Mouse (Mus musculus): ENCODE data around the gene Tdgf1.

Gene Tdgf1

GRCm38 (mm10) chr9:110945926-110946325, at the start of gene Tdgf1:
Gene Tdgf1 (minus strand): TSS chr9:110946158.
- DNase-seq (ENCODE audit: extremely low spot score, low spot score) = no peak

GRCm38 (mm10) chr9:110994716-110995172, 48.8 kb upstream of the Tdgf1 start:
- DNase-seq (ENCODE audit: extremely low spot score, low spot score) = peak; percentile 80

GRCm38 (mm10) chr9:110993281-110993709, 47.3 kb upstream of the Tdgf1 start:
- DNase-seq (ENCODE audit: extremely low spot score, low spot score) = no peak

- DNase-seq (ENCODE audit: extremely low spot score, low spot score) = no peak
Measured at GRCm38 (mm10) chr9:110990204-110990603, 44.2 kb upstream of the Tdgf1 start, which contains the start of gene Rtp3. Gene Rtp3 (minus strand): TSS chr9:110990583.

GRCm38 (mm10) chr9:110989543-110989942, 43.6 kb upstream of the Tdgf1 start:
- no peak for DNase-seq (ENCODE audit: extremely low spot score, low spot score)

DNA sequence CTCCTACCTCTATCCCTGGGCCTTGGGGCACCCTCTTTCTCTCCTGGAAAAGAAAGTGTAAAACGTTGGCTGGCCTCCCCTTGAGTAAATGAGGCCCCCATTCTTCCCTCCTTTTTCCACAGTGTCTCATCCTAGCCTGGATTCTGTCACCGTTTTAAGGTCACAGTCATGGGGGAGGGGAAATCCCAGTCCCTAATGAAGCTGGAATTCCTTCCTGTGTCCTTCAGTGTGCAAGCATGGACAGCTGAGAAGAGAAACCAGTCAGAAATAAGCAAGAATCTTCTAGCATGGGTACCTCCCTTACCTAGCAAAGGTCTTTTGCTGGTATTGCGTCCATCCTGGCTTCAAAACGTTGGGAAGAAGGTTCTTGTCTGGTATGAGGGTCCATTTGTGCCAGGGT, 43.2 kb upstream of the Tdgf1 start:
- DNase-seq (ENCODE audit: extremely low spot score, low spot score) = no peak

DNA sequence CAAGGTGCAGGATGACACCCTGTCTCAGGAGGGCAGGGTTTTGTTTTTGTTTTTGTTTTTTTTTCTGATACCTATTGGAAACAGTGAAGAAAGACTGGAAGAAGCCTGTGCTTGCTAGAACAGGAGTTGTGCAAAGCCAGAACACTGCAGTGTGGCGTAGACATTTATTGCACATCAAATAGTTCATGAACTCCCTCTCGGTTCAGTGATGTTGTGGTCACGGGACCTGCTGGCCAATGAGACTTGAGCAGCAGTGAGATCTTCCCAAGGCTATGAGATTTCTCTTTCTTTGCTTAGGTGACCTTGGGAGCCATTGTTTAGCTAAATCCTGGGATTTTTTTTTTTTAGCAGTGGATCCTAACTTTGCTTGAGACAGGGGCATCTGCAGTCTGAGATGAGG, 42.1 kb upstream of the Tdgf1 start:
- DNase-seq (ENCODE audit: extremely low spot score, low spot score) = no peak

- no peak for DNase-seq (ENCODE audit: extremely low spot score, low spot score)
Measured at GRCm38 (mm10) chr9:110987331-110987730, 41.4 kb upstream of the Tdgf1 start.

DNA sequence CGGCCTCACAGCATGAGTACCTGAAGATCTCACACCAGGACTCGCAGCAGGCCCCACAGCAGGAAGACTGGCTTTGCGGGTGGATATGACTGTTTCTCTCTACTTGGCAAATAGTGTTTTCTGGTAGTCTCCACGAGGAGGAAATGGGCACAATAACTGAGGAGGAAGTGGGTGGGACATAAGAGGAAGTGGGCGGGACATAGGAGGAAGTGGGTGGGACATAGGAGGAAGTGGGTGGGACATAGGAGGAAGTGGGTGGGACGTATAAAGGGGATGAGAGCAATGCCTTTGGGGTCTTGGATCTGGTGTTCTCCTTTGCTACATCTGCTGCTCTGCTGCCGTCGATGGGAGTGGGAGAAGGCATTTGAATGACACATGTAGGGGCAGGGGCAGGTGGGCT, 40.0 kb upstream of the Tdgf1 start:
- DNase-seq (ENCODE audit: extremely low spot score, low spot score) = no peak

DNA sequence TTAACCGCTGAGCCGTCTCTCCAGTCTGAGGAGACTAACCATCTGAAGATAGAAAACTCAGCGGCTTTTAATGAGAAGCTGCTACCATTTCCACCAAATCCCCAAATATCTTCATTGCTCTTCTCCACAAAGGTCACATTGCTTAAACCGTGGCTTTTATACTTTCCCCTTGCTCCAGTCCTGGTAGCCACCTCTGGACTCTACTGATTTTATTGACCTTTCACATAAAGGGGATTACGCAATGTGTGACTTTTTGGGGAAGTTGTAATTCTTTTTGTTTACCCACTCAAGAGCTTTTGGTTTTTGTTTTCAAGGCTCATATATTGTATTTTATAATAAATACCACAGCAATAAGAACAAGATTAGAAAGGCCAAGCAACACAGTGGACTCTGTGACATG, 39.6 kb upstream of the Tdgf1 start:
- DNase-seq (ENCODE audit: extremely low spot score, low spot score) = no peak

- DNase-seq (ENCODE audit: extremely low spot score, low spot score) = no peak
Measured at GRCm38 (mm10) chr9:110984096-110984495, 38.1 kb upstream of the Tdgf1 start.

DNA sequence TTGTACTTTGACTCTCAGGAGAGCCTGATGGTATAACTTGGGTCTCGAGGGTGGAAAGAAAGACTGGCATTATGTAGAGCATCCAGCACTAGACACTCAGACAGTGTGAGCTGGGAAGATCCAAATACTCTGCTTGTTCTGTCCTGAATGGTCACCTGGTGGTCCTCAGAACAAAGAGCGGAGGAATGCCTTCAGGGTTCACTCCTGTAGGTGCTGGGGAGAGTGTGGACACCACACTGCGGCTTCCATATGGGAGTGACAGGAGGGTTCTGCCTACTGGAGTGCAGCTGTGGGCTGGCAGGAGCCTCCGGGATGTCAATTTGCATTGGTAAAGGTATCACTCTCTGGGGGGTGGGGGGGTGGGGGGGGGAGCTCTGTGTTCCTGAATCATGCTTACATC, 36.4 kb upstream of the Tdgf1 start:
- DNase-seq (ENCODE audit: extremely low spot score, low spot score) = no peak

DNA sequence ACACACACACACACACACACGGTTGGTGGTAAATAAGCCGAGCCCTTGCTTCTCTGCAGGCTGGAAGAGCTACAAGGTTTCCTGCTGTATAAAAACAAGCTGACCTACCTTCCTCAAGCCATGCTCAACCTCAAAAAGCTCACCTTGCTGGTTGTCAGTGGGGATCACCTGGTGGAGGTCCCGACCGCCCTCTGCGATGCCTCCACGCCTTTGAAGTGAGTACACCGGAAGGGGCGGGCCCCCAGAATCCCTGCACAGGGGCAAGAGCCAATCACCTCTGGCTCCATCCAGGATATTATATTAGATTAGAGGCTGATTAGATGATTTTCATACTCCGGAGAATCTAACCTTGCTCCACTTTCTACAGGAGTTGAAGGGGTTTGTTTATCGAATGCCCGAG, 33.5 kb upstream of the Tdgf1 start:
- no peak for DNase-seq (ENCODE audit: extremely low spot score, low spot score)

DNA sequence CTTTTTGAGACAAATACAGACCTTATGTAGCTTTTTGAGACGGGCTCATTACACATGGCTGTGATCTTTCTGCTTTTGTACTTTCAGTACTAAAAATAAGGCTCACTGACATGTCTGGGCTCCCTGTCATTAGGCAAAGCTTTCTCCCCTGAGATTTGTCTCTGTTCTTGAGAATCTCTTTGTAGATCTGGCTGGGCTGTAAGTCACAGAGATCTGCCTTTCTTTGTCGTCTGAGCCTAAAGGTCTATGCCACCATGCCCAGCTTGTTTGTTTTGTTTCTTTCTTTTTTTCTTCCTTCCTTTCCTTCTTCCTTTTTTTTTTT, 19.9 kb upstream of the Tdgf1 start:
- DNase-seq (ENCODE audit: extremely low spot score, low spot score) = no peak

DNA sequence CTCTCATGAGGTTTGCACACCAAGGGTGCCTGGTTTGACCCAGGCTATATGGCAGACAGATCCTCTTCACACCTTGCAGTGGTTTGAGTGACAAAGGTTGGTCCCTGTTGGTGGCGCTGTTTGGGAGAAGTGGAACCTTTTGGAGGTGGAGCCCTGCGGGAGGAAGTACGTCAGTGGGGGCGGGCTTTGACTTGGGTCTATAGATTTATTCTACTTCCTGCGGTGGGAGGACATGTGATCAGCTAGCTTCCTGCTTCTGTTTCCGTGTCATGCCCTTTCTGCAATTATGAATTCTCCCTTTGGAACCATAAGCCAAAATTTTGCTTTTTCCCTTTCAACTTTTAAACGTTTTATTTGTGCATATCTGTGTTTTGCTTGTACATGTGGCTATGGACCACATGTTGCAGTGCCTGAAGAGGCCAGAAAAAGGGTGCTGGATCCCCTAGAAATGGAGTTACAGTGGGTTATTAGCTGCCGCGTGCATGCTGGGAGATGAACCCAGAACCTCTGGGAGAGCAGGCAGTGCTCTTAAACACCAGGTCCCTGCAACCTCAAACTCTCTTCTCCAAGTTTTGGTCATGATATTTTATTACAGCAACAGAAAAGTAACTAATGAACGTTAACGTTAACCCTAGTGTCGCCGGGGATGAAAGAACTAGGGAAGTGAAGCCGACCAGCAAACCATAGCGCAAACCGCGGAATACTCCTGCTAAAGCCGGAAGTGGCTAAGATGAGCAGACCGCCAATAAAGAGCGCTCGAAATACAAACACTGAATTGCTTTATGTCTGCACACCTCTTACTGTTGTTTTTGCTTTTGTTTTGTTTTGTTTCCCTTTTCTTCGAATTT, 19.3 kb upstream of the Tdgf1 start:
- DNase-seq (ENCODE audit: extremely low spot score, low spot score) = no peak

DNA sequence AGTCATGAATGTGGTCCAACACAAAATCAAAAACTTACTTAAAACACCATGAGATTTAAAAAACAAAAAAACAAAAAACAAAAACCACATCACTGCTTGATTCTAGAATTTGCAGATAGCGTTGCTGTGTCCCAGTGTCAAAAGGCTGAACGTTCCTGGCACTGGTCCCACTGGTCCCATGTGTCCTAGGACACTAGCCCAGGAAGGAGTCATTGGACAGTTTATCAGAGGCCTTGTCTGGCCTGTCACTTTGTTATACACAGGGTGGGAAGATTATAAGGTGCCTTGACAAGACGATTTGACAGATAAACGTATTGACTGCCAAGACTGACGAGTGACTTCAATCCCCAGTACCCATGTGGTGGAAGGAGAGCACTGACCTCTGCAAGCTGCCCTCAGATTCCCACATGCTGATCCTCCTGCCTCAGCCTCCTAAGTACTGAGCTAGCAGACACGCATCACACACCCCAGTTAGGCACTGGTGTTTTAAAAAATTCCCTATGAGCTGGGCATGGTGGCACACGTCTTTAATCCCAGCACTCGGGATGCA, 17.7 kb upstream of the Tdgf1 start:
- no peak for DNase-seq (ENCODE audit: extremely low spot score, low spot score)

- no peak for DNase-seq (ENCODE audit: extremely low spot score, low spot score)
Measured at GRCm38 (mm10) chr9:110961386-110961785, 15.4 kb upstream of the Tdgf1 start.

DNA sequence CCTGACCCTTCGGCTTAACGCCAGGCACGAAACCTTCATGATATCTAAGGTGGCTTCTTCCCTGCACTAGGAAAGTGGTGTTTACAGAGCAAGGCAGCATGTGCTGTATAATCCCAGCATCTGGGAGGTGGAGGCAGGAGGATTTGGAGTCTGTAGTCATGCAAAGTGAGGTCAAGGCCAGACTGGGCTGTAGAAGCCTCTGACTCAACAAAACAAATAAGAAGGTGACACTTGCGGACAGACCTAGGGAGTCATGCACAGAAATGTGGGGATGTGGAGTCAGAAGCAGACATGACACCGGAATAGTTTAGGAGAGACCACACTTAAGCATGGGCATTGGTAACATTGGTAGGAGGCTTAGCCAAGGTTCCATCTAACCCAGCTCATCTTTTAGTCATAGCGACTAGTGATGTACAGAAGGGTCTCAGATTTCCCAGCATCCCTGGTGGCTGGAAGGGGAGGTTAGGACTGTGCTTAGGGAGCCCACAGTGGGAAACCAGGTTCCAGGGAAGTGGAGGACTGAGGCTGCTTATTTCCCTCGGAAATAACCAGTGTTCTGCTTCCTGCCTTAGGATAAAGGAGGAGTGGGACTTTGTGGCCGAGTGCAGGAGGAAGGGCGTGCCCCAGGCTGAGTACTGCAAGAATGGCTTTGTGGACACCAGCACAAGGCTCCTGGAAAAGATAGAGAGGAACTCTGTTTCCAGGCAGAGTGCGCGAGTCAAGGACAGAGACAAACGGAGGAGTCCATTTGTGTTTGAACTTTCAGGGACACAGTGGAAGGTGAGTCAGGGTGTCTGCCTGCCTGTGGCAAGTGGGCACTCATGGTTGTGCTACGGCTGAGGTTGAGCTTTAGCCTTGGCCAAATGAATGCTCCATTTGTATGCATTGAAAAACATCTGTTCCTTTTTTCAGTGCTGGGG, 14.5 kb upstream of the Tdgf1 start:
- no peak for DNase-seq (ENCODE audit: extremely low spot score, low spot score)

GRCm38 (mm10) chr9:110959669-110960068, 13.7 kb upstream of the Tdgf1 start:
- DNase-seq (ENCODE audit: extremely low spot score, low spot score) = no peak

DNA sequence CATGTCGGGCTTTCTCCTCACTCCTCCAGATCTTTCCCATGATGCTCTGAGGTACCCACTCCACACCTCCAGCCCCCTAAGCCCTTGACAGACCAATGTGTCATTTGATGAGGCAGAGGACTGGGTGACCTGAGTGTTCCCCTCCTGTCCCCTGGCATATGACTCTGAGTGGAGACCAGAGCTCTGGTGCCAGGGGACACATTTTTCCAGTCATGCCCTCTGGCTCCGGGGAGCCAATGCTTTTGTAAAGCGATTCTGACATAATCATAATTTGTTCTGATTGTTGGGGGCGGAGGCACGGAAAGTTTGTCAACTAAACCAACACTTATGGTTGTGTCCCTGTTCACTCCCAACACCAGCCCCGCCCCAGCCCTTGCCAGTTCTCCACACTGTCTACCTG, 10.0 kb upstream of the Tdgf1 start:
- DNase-seq (ENCODE audit: extremely low spot score, low spot score) = no peak

DNA sequence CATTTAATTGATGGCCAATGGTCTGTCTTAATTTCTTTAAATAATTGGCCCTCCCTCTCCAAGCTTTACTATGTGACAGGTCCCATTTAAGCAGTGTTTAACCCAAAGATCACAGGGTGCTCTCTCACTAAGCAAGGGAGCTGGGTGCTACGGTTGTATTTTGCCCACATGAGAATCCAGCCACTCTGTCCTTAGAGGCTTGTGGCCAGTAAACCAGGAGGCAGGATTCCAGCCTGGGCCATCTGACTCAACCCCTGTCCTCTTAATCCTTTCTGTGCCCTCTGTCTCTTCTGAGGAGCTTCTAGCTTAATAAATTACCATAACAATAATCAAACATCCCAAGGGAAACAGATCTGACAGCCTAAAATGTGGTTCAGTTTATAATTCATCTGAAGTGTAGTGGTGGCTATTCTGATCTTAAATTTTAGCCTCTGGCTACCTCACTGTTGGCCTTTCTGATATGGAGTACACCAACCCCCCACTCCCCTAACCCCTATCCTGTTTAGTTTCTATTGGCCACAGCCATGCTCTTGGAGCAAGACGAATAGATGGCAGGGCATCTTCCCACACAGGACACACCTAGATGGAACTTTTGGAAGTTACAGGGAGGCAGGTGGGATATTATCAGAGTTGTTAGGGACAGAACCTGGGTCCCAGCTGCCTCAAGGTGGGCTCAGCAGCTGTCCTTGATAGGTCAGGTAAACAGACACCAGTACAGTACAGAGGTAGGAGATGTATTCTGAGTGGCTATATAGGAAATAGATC, 8.9 kb upstream of the Tdgf1 start:
- no peak for DNase-seq (ENCODE audit: extremely low spot score, low spot score)

All from neural tube, embryonic 10.5 days (tissue).